Mouse (Mus musculus) frontal cortex, postnatal 14 days (tissue): ENCODE measurements around the gene Bspry.

Experiments used
- DNase-seq, 2 experiments: peaks; one replicate each; pipeline ENCODE4 v3.0.0; 2022; ENCODE audit warnings: low spot score in 2 of 2

Gene Bspry

DNA sequence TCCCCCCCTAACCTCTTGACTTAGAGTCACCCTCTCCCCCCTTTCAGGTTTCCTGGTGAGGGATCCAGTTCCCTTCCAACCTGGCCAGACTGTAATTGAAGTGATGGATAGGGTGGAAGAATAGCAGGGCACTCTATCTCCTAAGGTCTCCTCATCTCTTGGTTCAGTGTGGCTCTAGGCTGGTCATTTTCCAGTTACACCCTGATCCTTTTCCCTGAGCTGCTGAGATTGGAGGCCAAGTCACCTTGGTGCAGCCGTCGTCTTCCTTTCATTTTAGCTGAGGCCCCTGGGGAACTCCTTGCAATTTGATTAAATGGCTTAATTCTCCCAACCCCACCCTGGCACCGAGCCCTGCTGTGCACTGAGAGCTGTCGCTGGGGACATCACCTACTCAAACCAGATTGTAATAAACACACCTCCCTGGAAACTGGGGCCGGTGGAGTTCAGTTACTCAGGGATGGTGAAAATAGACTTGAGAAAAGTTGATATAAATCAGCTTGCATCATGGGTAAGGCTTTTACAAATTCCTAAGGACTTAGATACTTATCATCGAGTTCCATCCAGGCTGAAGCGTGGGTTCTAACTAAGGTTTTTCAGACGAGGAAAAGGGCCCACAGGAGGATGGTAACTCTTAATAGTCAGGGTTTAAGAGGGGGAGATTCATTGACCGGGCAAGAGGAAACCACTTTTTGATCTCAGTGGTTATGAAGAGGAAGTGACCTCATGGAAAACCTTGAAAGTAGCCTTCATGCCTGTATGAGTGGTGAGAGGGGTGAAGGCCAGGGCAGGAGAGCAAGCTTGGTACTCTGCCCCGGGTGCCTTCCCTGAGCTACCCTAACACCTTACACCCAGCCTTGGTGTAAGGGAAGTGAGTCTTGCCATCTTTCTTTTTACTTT is 1.1 kb downstream of the Bspry start:
- DNase-seq, result no peak

DNA sequence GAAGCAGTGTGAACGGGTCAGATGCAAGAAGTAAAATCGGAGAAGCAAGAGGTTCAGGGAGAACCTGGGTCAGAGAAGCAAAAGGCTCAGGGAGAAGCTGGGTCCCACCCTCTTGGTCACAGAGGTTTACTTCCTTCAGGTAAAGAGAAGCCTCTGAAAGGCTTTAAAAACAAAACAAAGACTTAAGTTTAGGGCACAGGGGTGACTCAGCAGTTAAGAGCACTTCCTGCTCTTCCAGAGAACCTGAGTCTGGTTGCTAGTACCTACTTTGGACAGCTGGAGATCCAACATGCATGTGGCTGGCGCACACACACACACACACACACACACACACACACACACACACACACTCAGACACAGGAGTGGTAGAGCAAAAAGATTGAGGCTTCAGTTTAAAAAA is 5.1 kb downstream of the Bspry start:
- no peak for DNase-seq

- DNase-seq, result no peak
Observed at GRCm38 (mm10) chr4:62485450-62486161, 5.8 kb downstream of the Bspry start.

DNA sequence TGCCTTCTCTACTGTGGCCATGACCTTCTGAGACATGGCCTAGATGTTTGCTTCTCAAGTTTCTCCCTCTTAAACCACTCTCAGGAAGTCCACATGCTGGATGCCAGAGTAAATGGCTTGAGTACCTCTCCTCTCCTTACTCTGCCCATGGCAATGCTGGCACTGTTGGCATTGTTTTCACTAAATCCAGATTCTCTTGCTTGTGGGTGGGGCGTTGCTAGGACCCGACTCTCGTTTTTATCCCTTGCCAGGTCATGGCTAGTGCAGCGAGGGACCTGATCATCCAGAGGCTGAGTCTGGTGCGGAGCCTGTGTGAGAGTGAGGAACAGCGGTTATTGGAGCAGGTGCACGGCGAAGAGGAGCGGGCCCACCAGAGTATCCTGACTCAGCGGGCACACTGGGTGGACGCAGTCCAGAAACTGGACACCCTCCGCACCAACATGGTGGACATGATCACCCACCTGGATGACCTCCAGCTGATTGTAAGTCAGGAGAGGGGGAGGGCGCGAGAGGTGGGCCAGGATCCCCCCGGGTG is 6.4 kb downstream of the Bspry start:
- DNase-seq, result no peak

DNA sequence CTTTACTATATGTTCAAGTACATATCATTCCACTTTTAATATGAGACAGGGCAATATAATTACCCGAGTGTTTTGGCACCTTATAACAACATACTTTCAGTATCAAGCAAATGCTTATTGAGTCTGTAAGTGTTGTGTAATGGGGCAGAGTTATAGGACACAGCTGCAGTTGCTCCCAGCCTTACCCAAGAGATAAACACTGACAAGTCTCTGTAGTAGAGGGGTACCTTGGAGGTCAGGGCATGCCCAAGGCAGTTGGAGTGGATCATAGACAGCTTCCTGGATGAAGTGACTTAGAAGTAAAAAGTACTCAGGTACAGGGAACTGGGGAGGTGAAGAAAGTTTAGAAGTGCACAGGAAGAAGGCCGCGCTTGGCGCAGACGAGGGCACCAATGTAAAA is 7.3 kb downstream of the Bspry start:
- no peak for DNase-seq

GRCm38 (mm10) chr4:62487914-62488313 is 8.1 kb downstream of the Bspry start:
- no peak for DNase-seq

DNA sequence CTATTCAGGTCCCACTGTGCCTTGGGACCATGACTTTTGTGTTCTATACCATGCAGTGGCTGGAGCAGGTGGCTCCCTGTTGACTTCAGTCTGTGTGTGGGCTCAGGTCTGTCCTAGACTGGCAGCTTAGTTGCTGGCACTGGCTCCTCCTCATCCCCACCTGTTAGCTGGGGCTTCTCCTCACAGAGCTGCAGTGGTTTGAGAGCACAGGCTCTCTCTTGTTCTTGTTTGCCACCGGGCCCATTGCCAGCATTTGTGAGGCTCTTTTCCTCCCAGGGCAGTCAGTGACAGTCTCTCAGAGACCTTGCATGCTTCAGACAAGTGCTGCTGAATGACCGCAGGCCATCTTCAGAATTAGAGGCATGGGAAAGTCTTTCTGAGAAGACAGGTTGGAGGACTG is 12.8 kb downstream of the Bspry start:
- DNase-seq, result no peak

DNA sequence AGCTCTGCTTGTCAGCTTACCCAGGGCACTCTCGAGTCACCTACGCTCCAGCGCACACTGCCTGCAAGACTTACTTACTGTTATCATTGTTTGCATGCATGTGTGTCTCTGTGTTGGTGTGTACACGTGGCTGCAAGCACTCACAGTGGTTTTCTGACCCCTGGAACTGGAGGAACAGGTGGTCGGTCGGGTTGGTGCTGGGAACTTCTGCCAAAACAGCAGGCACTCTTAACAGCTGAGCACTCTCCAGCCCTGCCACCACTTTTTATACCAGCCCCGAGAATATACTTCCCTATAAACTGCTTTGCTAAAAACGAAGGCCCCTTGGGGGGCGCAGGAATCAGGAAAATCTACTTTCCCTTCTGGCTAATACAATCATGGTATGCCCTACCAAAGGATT is 14.4 kb downstream of the Bspry start:
- DNase-seq, result no peak

GRCm38 (mm10) chr4:62495946-62496345 is 16.1 kb downstream of the Bspry start:
- no peak for DNase-seq

DNA sequence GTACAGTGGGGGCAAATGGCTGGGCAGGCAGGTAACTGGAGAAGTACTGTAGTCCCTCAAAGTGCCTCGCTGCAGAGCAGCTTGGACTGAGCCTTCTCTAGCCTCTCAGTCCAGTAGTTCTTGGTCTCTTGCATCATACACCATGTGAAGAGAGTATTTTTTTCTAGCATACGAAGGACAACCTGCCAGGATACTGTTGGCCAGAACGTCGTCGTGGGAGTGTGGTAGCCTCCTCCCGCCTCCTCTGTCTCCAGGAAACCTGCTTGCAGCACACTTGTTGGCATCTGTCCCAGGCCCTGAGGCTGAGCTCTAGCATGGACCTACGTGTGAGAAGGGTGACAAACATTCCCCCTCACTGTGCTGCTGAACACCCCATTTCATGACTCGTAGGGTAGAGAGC is 17.0 kb downstream of the Bspry start:
- DNase-seq, result no peak

- DNase-seq, result no peak
Observed at GRCm38 (mm10) chr4:62500799-62501198, 20.9 kb downstream of the Bspry start.

- DNase-seq, result no peak
Observed at GRCm38 (mm10) chr4:62501534-62501933, 21.7 kb downstream of the Bspry start.

DNA sequence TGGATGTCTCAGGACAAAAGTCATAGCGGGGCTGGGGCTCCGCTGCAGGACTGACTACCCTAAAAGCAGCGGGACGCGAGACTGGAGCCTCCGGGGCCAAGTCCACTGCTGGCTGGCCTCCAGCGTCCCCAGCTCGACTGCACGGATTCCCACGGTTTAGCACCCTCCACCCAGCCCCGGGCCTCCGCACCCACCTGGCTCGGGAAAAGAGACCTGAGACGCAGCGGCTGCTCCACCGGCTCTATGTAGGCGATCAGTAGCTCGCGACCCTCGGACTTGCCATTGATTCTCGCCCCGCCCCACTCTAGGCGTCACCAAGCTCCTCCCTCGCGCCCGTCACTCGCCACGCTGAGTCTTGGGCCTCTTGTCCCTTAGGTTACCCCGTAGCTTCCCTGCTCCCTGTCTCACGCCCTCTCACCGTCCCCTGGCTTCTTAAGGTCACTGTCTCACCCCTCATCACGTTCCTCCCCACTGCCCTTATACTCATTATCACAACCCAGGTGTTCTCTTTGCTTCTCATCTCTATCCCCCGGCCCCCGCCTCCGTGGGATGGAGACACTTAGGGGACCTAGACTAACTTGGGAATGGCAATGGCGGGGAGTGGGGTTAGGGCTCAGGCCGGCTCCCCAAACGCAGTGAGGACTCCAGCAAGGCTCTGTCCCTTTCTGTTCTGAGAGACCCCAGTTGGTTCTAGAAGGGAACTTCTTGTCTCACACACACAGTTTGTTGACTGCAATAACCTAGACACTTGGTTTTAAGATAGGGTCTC is 22.3 kb downstream of the Bspry start:
- peak; percentile 85 to 88 for DNase-seq

- no peak for DNase-seq
Observed at GRCm38 (mm10) chr4:62502969-62503368, 23.1 kb downstream of the Bspry start.

GRCm38 (mm10) chr4:62503374-62503970 is 23.6 kb downstream of the Bspry start, which contains the start of gene Hdhd3:
TSS of gene Hdhd3 (minus strand) at chr4:62503467.
- no peak for DNase-seq

- DNase-seq, result no peak
Observed at GRCm38 (mm10) chr4:62505991-62506390, 26.1 kb downstream of the Bspry start.

GRCm38 (mm10) chr4:62506798-62507197 is 26.9 kb downstream of the Bspry start:
- no peak for DNase-seq

GRCm38 (mm10) chr4:62508839-62509238 is 29.0 kb downstream of the Bspry start:
- DNase-seq, result no peak

- no peak for DNase-seq
Observed at GRCm38 (mm10) chr4:62509946-62510345, 30.1 kb downstream of the Bspry start.

GRCm38 (mm10) chr4:62513998-62514506 is 34.2 kb downstream of the Bspry start:
- DNase-seq, result no peak

DNA sequence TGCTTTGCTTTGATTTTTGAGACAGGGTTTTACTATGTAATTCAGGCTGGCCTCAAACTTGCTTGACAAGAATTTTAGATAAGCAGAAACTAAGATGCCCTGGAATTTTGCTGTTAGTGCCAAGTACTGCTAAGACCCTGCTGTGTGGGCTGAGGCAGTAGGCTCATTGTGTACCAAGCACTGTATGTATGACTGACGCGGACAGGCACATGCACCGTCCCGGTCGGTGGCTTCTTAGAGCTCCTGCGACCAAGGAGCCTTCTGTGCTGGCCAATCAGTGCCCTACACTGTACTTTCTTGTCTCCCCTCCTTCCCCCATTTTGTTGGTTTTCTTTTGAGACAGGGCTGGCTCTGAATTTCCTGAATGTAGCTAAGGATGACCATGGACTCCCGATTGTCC is 35.1 kb downstream of the Bspry start:
- no peak for DNase-seq
